Mouse (Mus musculus): ENCODE measurements around the gene Chka.

Chka gene

DNA sequence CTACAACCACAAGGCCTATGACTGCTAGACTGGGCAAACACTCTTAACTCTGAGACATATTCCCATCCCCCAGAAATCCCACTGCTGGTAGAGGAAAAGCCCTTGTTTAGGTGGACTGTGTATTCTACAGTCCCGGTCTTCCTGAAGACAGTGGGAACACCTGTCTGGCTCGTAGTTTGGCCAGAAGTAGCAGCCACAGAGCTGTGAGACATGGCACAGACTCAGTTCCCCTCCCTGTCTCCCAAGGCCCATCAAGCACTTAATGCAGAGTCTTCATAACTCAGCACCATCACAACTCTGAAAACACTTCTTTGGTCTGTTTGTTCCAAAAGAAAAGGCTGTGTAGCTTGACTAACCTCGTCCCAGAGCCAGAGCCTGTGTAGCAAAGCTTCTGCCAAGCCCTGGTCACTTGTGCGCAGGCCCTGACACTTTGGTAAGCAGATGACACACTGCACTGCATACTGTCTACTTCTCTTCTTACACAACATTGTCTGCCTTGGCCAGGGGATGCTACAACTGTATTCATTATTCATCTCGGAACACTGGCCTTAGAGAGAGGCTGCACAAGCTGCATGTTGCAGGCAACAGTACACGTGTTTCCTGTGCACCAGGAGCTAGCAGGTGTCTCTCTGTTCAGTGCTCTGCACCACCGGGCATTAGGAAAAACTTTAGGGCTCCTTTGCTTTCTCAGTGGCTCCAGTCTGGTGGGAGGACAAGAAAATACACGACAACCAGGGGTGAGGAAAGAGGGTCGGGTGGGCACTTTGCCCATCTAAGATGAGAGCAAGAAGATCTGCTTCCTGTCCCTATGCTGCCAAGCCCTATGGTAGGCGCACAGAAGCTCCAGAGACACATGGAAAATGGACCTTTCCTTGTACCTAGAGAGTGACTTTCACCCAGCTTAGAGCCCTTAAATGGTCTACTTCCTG is 4.6 kb upstream of the Chka start:
- no peak for DNase-seq

DNA sequence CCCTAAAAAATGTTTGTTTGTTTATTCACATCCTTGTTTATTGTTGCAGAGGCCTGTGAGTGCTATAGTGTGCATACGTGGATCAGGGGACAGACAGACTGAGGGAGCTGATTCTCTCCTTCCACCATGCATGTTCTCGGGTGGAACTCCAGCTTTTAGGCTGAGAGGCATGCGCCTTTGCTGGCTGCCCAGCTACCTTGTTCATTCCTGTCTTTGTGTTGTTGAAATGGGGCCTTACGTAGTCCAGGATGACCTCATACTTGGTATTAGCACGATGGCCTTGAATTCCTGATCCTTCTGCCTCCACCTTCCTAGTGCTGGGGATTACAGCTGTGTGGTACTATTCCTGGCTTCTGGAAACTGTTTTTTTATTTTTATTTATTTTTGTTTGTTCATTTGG is 3.9 kb upstream of the Chka start:
- DNase-seq: no peak

DNA sequence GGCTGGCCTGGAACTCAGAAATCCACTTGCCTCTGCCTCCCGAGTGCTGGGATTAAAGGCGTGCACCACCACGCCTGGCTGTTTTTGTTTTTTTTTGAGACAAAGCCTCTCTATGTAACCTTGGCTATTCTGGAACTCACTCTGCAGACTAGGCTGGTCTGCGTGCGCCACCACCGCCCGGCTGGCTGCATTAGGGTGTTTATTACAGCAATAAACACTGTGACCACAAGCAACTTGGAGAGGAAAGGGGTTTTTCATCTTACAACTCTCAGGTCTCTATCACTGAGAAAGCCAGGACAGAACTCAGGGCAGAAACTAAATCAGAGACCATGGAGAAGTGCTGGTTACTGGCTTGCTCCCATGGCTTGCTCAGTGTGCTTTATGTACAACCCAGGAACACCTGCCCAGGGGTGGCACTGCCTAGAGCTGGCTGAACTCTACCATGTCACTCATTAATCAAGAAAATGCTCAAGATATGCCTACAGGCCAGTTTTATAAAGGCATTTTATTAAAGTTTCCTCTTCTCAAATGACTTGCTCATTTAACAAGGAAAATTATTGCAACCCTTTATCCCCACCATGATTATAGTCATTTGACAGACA is 3.3 kb upstream of the Chka start:
- DNase-seq: no peak

DNA sequence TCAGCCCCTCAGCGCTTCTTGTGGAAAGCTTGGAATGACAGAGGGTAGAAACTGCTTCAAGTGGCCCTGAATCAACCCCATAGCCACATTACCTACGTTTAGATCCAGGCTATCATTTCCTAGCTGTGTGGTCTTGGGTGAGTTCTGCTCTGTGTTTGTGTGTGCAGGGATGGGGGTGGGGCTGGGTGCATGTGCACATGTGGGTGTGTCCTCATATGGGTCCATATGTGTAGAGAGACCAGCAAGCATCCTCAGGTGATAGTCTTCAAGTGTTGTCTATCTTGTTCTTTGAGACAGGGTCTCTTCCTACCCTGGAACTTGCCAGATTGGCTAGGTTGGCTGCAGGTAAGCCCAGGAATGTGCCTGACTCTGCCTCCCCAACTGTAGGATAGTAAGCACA is 2.3 kb upstream of the Chka start:
- no peak for DNase-seq

DNA sequence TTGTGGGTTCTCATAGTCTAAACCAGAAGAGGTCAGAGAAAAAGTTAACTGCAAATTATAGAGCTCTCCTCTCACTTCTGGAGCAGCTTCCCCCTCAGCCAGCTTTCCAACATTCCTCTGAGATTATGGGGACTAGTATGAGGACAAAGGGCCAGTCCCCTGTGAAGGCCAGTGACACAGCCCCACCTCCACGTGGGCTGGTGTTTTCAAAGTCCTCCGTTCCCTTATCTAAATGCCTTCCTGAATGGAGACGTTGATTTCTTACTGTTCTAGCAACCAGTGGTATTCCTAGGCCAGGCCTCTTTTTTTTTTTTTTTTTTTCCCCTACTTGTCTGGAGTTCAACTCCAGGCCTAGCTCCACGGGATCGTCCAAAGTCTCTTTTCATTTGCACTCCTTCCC is 1.5 kb upstream of the Chka start:
- DNase-seq: no peak

DNA sequence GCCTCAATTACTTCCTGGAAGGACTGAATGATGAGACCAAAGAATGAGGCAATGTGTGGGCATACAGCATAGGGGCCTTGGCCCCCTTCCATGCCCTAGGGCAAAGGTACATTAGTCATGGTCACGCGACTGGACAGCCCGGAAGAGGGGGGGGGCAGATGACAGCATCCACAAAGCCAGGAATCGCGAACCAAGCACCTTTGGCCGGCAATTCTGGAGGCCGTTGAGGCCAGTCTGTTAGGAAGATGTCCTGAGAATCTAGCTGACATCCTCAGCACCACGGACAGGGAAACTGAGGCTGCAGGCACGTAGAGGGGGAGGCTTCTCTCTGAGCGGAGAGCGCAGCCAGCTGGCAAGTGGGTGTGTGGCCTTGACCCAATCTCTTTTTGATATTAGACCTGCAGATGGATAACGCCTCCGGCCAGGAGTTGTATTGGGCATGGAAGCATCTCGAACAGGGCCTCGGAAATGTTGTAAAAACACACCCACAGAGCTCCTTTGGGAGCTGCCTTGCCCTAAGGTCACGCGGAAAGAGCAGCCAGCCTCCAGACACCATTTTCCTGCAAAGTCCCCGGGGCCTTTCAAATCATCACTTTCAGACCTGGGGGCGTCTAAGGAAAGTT is 615 bp upstream of the Chka start:
- peak; percentile 59 to 72 for DNase-seq

DNA sequence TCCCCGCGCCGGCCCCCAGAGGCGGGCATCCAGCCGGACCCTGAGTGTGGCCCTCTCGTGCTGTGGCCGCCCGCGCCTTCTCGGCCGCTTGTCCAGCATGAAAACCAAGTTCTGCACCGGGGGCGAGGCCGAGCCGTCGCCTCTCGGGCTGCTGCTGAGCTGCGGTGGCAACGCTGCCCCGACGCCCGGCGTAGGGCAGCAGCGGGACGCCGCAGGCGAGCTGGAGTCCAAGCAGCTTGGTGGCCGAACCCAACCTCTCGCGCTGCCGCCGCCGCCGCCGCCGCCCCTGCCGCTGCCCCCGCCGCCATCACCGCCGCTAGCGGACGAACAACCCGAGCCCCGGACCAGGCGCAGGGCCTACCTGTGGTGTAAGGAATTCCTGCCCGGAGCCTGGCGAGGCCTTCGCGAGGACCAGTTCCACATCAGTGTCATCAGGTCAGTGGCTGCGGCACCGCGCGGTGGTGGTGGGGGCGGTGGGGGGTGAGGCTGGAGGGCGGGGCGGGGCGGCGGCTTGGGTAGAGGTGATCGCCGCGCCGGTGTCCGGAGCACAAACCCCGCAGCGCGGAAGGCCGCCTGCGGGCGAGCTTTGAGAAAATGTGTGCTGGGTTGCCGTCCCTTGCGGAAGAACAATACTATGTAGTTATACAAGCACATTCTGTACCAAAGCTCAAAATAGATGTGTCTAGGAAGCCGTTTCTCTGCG is 557 bp downstream of the Chka start:
- peak; percentile 32 to 48 for DNase-seq

DNA sequence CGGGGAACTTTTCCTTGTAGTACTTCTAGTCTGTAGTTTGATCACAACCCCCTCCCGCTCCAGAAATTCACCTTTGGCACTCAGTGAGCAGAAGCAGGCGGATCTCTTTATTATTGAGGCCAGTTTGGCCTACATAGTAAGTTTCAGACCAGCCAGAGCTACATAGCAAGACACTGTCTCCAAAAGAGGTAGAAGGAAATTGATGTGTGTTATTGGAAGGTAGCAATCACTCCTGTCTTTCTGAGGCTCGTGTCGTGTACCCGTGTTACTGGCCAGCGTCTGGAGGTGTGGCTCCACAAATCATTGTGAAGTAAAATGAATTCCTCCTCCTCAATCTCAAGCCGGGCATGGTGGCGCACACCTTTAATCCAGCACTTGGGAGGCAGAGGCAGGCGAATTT is 1.5 kb downstream of the Chka start:
- DNase-seq: no peak

DNA sequence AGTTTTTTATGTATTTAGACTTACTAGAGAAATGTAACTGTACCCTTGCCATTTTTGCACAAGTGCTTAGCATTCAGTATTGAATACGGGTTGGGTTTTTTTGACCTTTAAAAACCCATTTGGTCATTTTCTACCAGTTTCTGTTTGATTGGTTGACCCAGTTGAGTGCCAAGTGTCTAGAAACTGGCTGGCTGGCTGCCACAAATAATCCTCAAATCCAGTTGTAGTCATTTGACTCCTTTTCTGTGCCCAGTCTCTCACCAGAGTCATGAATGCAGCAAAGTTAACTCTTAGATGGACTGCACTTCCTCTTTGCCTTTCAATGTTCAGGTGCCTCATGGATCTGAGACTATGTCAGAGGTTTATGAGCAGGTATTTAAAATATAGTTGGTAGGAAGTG is 2.3 kb downstream of the Chka start:
- peak in 1 of 2 experiments; percentile 43 for DNase-seq

DNA sequence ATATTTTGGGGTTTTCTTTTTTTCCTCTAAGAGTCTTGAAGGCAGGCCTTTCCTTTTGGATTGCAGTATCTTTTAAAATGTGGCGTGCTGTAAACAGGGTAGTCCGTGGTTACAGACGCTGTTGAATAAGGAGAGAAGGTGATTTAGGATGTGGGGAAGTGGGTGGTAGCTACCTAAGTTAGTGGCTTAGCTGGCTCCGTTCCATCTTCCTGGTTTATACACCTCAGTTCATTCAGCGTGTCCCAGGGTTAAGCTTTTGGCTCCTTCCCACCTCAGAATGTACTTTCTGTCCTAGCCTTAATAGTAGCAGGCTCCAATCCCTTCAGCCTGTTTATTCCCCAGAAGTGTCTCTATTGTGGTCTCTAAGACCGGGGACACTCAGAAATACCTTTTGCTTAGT is 3.5 kb downstream of the Chka start:
- DNase-seq: peak in 1 of 2 experiments; percentile 50

DNA sequence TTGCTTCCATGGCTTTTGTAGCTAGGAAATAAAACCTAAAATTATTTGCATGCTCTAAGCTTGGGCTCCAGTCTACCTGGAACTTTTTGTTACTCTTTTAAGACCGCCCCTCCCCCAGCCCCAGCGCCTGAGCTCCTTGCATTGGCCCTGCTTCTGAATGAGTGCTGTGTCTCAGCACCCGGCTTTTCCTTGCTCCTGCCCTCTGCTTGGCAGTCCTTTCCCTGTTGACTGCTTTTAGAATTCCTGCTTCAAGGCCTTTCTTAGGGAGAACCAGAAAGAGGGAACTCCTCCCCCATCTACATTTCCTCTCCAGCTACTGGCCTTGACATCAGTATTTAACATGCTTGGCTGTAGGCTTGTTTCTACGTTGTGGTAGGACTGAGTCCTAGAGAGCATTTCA is 4.0 kb downstream of the Chka start:
- no peak for DNase-seq

DNA sequence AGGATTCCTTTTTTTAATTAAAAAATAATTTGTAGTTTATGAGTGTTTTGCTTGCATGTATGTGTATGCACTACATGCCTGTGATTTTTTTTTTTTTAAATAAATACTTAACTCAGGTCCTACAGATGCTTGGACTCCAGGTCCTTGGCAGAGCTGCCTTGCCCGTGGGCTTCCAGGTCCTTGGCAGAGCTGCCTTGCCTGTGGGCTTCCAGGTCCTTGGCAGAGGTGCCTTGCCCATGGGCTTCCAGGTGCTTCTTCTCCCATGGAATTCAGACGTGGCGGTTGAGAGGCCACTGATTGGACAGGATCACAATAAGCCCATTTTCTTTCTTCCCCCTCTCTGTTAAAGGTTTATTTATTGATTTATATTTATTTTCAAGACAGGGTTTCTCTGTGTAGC is 5.6 kb downstream of the Chka start:
- DNase-seq: no peak

DNA sequence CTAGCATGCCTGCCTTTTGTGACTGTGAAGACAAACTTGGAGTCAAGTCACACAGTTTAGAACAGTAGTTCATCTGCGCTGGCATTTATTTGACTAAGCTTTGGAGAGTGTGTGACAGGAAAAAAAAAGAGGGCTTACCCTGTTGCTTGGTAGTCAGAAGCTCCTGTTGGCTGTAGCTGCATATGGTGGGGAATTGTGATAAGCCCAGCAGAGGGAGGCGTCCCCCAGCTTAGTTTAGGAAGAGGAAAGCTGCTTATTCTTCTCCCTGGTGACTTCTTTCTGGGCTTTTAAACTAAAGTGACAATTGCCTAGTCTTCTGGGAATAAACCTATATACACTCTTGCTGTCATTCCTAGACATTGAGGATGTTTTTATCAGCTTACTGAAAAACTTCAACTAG is 11.1 kb downstream of the Chka start:
- DNase-seq: no peak

DNA sequence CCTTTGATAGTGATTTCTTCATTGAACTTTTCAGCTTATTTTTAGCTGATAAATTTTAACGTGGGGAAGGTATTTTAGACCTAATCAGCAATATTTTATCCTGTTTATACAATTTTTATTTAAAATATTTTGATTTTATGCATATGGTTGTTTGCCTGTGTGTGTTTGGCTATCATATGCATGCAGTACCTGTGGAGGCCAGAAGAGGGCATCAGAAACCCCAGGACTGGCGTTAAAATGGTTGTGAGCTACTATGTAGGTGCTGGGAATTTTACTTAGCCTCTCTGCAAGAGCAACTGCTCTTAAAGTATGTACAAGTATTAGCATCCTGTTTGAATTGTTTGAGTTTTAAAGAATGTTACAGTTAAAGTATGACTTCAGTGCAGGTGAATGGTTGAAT is 13.4 kb downstream of the Chka start:
- no peak for DNase-seq

DNA sequence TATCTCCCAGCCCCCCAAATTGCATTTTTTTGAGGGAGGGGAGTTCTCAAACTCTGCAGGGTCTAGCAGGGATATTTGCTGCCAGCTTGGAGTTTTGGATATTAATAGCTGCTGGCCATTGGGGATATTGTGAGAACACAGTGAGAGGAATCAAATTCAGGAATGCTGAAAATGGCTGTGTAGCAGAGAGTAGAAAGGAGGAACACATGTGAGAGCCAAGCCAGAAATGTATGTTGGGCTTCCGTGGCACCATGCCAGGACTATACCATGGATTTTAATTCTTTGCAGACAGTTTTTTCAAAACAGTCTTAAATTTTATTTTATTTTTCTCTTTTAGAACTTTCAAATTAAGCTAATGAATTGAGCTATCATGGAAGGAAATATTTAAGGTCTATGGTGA is 16.7 kb downstream of the Chka start:
- DNase-seq: no peak

DNA sequence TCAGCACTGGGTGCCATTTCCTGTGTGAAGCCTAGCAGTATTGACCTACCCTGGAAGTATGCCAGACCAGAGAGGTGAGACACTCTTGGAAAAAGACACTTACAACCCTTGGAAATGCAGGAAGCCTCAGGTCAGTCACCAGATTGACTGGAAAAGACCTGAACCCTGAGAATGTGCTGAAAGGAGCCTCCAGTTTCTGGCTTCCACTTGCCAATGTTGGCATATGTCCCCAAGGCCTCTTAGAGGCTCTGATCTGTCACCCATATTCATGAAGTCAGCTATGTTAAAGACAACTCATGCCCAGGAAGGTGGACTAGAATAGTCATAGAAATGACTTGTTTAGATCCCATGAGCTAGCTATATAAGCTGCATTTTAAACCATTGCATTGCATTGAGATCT is 19.9 kb downstream of the Chka start:
- no peak for DNase-seq

DNA sequence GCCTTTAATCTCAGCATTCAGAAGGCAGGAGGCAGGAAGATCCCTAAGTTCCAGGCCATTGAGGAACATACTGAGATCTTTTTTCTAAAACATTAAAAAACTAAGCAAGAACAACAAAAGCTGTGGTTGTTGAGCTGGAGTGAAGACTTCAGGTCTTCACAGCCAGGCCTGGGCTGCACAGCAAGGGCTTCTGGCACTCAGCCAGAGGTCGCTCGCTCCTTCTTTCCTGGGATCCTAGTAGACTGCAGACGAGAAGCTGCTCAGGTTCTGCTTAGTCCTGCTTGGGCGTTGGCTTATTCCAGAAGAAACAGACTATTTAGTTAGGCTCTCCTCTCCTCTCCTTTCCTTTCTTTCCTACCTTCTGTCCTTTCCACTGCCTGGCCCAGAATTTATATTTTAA is 20.8 kb downstream of the Chka start:
- no peak for DNase-seq

DNA sequence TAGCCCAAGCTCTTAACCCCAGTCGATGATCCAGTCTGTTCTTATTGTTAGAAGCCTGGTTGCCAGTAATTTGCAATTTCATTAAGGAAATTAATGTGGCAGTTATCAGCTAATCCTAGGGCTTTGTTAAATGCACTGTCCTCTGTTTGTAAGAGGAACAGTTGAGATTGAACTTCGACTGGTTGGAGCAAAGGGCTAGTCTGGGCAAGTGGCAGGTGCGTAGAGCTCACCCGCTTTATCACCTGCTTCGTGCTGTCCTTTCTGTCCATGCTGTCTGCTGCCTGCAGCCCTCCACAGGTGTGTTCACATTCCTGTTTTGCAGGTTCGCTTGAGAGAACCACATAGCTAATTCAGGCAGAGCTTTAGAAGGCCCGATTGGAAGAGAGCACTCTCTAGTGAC is 23.5 kb downstream of the Chka start:
- DNase-seq: no peak

DNA sequence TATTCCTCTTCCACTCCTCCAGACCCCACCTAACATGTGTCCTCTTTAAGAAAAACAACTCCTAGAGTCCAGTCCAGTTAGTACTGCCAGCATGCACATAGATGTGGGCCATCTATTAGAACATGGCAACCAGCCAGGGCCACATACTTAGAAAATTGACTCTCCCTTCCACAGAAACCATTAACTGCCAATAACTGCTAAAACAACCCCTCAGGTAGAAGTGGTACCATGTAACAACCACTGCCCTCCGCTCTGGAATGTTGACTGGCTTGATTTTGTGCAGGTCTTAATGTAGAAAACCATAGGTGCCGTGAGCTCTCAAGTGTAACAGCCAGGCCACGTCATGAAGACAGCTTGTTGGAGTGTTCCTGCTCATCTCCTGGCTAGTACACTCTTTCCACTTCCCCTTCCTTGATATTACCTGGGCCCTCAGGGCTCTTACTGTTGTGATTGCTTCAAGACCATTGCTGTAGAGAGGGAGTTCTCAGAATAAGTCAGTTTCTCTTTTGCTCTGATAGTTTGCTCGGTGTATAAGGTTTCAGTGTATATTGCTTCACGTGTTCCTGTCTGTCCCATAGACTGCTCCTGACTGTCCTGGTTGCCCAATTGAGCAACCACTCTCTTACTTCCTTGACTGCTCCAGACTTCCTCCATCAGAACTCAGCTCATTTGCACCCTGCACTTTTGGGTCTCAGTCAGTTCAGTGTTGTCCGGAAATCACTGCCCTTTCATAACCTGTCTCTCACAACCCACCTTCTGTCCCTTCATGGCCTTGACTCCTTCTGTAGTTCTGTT is 28.7 kb downstream of the Chka start:
- DNase-seq: peak in 1 of 2 experiments; percentile 48

DNA sequence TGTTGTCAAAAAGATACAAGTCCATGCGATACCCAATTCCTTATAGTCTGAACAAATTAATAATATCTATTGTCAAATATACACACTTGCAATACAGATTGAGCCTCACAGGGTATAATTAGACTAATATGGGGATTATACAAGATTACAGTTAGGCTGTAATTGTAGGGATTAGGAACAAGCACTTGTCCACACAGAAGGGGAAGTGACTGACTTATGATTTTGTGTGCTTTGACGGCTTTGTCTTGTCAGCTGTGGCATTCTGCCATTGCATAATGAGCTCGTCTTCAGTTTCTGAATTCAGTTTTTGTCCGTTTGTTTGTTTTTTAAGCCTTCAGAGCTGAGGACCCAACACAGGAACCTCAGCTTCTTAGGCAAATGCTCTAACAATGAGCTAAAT is 30.6 kb downstream of the Chka start:
- DNase-seq: no peak

DNA sequence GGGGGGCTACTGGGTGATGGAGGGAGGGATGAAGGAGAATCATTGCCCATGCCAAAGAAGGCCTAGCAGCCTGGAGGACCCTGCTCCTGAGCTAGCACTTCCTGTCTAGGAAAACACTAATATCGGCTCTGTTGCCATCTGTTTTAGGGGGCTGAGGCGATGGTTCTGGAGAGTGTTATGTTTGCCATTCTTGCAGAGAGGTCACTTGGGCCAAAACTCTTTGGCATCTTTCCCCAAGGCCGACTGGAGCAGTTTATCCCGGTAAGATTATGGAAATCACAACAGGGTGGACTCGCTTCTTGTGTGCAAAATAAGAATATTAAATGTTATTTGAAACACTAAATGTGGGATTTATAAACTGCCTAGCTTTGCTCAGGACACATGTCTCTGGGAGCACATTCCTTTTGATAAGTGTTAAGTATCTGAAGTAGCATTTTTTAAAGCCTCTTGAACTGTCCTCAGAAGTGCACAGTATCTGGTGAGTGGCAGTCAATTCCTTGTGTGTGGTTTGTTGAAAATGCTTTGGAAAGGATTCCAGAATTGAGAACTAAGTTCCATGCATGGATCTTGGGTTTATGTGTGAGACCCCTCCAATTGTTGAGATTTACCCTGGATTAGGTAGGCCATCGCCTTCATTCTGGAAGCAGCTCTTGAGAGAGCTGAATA is 32.9 kb downstream of the Chka start:
- no peak for DNase-seq

DNA sequence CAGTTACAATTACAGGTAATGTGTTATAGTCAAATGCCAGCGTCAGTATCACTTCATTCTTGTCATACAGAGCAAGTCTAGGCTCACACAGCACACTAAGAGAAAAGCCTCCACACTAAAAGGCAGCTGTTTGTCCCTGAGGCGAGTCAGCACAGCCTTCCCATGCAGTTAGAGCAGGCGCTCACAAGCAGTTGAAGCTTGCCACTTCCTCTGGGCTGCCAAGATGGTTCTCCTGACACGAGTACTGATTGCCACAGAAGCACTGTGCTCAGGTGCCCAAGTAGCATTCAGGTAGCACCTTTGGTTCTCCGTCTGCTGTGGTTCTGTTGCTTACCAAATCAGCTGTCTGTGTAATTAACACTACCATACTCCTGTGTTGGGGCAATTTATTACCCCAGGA is 37.5 kb downstream of the Chka start:
- DNase-seq: no peak

All from lung, adult 18-20 months (tissue).